Mouse (Mus musculus) E14TG2a.4 (cell line): Measurements from ENCODE around the gene Kat5.
A peak's percentile ranks its signal among the peaks of the same experiment; 100 is the strongest.

ENCODE experiments used
- H3K27me3 ChIP-seq: 2 replicates; pipeline ENCODE4 v1.6.1; 2014; ENCODE audit warnings: low read length, control low read depth; ENCODE audit not compliant: insufficient read depth
- H3K36me3 ChIP-seq: 2 replicates; pipeline ENCODE4 v1.6.1; 2014; ENCODE audit warnings: low read length, control low read depth; ENCODE audit not compliant: insufficient read depth
- H3K4me1 ChIP-seq: replicated peaks from 2 replicates; pipeline ENCODE4 v1.6.1; 2014; ENCODE audit warnings: low read depth, low read length, control low read depth
- H3K4me3 ChIP-seq: replicated peaks from 2 replicates; pipeline ENCODE4 v1.5.1; 2014; ENCODE audit warnings: mild to moderate bottlenecking, low read length
- H3K9me3 ChIP-seq: 2 replicates; pipeline ENCODE4 v1.6.1; 2014; ENCODE audit warnings: low read length, control low read depth
- CTCF ChIP-seq: conservative IDR thresholded peaks from 2 replicates; pipeline ENCODE4 v1.5.1; 2014; ENCODE audit warnings: low read length
- NANOG ChIP-seq: IDR thresholded peaks from 2 replicates; pipeline ENCODE4 v1.6.1; 2014; ENCODE audit warnings: borderline replicate concordance, low read length, mixed read lengths
- POU5F1 ChIP-seq: IDR thresholded peaks from 2 replicates; pipeline ENCODE4 v1.6.1; 2014; ENCODE audit warnings: low read length, borderline replicate concordance

Gene Kat5

DNA sequence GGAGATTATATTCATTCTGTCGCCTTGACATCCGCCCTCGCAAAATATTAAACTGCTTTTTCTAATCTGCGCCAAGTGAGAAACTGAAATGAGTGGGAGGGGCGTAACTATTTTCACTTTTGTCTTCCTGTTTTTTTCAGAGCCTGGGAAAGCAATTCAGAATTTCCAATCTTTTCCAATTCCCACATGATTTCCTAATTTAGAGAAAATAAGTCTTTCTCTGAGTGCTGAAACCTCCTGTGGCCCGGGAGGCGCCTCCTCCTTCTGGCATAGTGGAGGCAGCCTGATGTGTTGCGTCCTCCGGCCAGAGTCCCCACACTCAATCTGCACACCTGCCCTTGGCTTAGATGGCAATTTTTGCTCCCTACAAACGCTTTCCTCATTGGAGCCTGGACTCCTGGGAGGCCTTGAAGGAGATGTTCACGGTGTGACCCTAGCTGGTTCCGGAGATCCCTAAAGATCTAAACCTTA, 26.6 kb upstream of the Kat5 start:
- peaks cover 52% of the 10 kb centered on the region for H3K4me1 ChIP-seq
- H3K9me3 ChIP-seq = no peaks in the 10 kb centered on the region
- H3K36me3 ChIP-seq = peaks cover 33% of the 10 kb centered on the region
- H3K27me3 ChIP-seq = no peaks in the 10 kb centered on the region
- H3K4me3 ChIP-seq = peak overlapping the region; percentile 86
- no peak for TF ChIP-seq CTCF

GRCm38 (mm10) chr19:5636036-5636570, 26.1 kb upstream of the Kat5 start:
- H3K4me3 ChIP-seq = peak overlapping the region; percentile 86
- no peak for TF ChIP-seq CTCF
- no peak for TF ChIP-seq NANOG
- TF ChIP-seq POU5F1 = no peak
- peaks cover 28% of the 10 kb centered on the region for H3K36me3 ChIP-seq
- no peaks in the 10 kb centered on the region for H3K9me3 ChIP-seq
- H3K27me3 ChIP-seq = no peaks in the 10 kb centered on the region
- H3K4me1 ChIP-seq = peaks cover 47% of the 10 kb centered on the region

DNA sequence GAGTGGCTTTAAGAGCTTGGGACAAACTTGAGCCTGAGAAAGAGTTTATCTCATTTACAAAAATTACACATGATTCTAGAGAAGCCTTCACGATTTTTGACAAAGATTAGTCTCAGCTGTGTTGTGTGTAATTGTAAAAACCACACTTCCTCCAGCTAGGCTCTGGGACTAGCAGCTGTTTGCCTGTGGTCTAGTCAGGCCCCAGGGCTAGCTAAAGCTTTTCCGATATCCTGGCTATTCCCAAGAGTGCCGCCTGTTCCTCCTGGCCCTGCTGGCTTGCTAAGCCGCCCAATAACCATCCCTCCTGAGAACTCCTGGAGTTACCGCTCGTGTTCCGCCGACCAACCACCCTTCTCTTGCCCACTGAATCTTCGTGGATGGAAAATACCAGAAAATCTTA, 22.1 kb upstream of the Kat5 start:
- H3K9me3 ChIP-seq = no peaks in the 10 kb centered on the region
- H3K27me3 ChIP-seq = no peaks in the 10 kb centered on the region
- peaks cover 30% of the 10 kb centered on the region for H3K4me1 ChIP-seq
- H3K4me3 ChIP-seq = no peak overlapping the region
- TF ChIP-seq POU5F1 = no peak
- no peak for TF ChIP-seq CTCF
- no peak for TF ChIP-seq NANOG
- no peaks in the 10 kb centered on the region for H3K36me3 ChIP-seq

GRCm38 (mm10) chr19:5629907-5630306, 19.9 kb upstream of the Kat5 start:
- no peak for TF ChIP-seq CTCF
- no peak for TF ChIP-seq POU5F1
- no peak for TF ChIP-seq NANOG
- Histone ChIP-seq H3K4me1 (peaks cover 12% of the 10 kb centered on the region), H3K27me3 (no peaks in the 10 kb centered on the region), H3K36me3 (no peaks in the 10 kb centered on the region), H3K9me3 (no peaks in the 10 kb centered on the region), H3K4me3 (no peak overlapping the region)

DNA sequence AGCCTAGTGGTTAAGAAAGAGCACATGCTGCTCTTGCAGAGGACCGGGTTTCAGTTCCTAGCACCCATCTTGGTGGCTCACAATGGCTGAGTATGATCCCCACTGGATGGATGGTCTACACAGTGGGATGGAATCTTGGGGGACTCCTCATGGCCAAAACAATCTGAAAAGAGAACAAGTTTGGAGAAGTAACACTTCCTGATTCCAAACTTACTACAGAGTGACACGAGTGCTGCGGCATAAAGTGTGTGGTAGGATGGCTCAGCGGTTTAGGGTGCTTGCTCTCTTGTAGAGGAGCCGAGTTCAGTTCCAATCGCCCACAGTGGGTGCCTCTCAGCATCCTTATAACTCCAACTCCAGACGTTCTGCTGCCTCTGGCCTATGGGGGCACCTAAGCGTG, 15.3 kb upstream of the Kat5 start:
- no peak for TF ChIP-seq POU5F1
- no peak for TF ChIP-seq CTCF
- no peaks in the 10 kb centered on the region for H3K36me3 ChIP-seq
- peaks cover 18% of the 10 kb centered on the region for H3K4me1 ChIP-seq
- no peak overlapping the region for H3K4me3 ChIP-seq
- H3K27me3 ChIP-seq = no peaks in the 10 kb centered on the region
- H3K9me3 ChIP-seq = no peaks in the 10 kb centered on the region

DNA sequence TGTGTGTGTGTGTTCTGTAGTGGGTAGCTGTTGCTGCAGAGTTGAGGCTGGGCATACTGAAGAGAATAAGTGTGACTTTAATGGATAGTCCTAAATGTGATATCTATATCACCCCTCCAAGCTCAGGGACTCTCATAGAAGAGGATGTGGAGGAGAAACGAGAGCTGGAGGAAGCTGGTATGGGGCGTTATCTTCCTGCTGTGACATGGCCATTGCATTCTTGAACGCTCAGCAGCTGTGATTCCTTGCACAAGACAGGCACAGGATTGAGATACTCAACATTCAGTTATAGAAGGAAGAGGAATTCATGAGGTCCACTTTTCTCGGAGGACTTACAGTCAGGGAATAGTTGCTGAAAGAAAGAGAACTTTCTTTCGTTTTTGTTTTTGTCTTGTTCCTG, 11.8 kb upstream of the Kat5 start:
- no peak for TF ChIP-seq NANOG
- TF ChIP-seq CTCF = no peak
- no peak for TF ChIP-seq POU5F1
- Histone ChIP-seq H3K36me3 (no peaks in the 10 kb centered on the region), H3K4me1 (peaks cover 20% of the 10 kb centered on the region), H3K4me3 (no peak overlapping the region), H3K27me3 (no peaks in the 10 kb centered on the region), H3K9me3 (no peaks in the 10 kb centered on the region)

- Histone ChIP-seq H3K4me3 (no peak overlapping the region), H3K4me1 (peaks cover 24% of the 10 kb centered on the region), H3K36me3 (no peaks in the 10 kb centered on the region), H3K9me3 (no peaks in the 10 kb centered on the region), H3K27me3 (no peaks in the 10 kb centered on the region)
- TF ChIP-seq CTCF (no peak), POU5F1 (no peak), NANOG (no peak)
Measured at GRCm38 (mm10) chr19:5620007-5620406, 10.0 kb upstream of the Kat5 start.

GRCm38 (mm10) chr19:5614953-5615352, 4.9 kb upstream of the Kat5 start:
- H3K36me3 ChIP-seq = no peaks in the 10 kb centered on the region
- TF ChIP-seq POU5F1 = no peak
- no peaks in the 10 kb centered on the region for H3K9me3 ChIP-seq
- H3K4me3 ChIP-seq = no peak overlapping the region
- H3K4me1 ChIP-seq = peaks cover 41% of the 10 kb centered on the region
- H3K27me3 ChIP-seq = no peaks in the 10 kb centered on the region

DNA sequence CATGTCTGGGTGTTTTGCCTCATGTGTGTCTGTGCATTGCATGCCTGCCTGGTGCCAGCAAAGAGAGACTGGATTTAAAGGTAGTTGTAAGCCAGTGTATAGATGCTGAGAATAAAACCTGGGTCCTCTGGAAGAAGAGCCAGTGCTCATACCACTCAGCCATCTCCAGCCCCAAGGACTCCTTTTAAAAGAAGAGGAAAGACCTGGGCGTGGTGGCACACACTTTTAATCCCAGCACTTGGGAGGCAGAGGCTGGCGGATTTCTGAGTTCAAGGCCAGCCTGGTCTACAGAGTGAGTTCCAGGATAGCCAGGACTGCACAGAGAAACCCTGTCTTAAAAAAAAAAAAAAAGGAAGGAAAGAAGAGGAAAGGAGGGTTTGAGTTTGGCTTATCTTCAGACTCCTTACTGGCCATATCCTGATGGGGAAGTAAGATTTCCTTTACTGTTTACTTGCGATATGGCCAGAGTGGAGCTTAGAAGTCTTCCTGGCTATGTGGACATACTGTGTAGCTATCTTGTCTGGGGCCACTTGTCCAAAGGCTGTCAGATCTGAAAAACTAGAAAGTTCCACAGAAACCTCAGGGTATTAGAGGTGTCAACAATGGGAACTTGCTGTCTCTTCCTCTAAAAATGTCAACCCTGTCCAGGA, 2.9 kb upstream of the Kat5 start:
- H3K27me3 ChIP-seq = no peaks in the 10 kb centered on the region
- TF ChIP-seq POU5F1 (no peak), NANOG (no peak), CTCF (no peak)
- H3K4me1 ChIP-seq = peaks cover 50% of the 10 kb centered on the region
- no peak overlapping the region for H3K4me3 ChIP-seq
- peaks cover 12% of the 10 kb centered on the region for H3K36me3 ChIP-seq
- H3K9me3 ChIP-seq = no peaks in the 10 kb centered on the region

- Histone ChIP-seq H3K36me3 (peaks cover 22% of the 10 kb centered on the region), H3K9me3 (no peaks in the 10 kb centered on the region), H3K4me3 (no peak overlapping the region), H3K27me3 (no peaks in the 10 kb centered on the region), H3K4me1 (peaks cover 45% of the 10 kb centered on the region)
- TF ChIP-seq POU5F1 = no peak
- no peak for TF ChIP-seq NANOG
- no peak for TF ChIP-seq CTCF
Measured at GRCm38 (mm10) chr19:5611973-5612372, 1.9 kb upstream of the Kat5 start.
